Mouse (Mus musculus): ENCODE measurements around the gene Btd. TPM values are rescaled to one million over a fixed set of nuclear protein-coding genes. Genes with fewer than 3 reads are reported as not detected.

Btd gene
- total RNA-seq, 2 experiments from 2014 or later, result 7.1 to 8.7 TPM

GRCm38 (mm10) chr14:31664100-31664902 is 23.5 kb downstream of the Btd start:
- DNase-seq (ENCODE audit: low spot score in 2 of 2), result no peak

DNA sequence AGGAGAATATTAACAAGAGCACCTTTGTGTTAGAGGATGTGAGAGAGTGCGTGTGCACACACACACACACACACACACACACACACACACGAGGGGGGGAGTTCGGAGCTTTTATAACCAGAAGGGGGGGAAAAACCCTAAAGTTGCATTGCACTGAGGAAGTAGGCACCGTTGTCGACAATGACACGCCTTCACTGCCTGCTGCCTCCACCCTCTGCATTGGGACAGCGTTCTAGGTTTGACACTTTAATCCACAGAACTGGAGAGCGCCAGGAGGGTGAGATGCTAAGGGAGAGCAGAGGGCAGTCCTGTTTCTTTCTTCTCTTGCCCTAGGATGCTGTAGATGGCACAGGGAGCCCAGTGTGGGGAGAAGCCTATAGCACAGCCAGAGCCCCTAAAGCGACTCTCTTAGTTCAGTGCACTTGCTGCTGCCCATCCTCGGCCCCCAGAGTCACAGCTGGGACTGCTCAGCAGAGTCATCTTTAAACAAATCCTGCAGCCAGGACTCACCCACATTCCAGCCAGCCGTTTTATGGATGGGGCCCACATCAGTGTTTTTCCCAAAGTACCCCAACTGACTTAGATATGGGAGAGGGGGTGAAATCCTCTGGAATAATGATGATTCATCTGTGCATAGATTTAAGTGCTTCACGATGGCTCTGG is 24.2 kb downstream of the Btd start:
- DNase-seq (ENCODE audit: low spot score in 2 of 2), result no peak

DNA sequence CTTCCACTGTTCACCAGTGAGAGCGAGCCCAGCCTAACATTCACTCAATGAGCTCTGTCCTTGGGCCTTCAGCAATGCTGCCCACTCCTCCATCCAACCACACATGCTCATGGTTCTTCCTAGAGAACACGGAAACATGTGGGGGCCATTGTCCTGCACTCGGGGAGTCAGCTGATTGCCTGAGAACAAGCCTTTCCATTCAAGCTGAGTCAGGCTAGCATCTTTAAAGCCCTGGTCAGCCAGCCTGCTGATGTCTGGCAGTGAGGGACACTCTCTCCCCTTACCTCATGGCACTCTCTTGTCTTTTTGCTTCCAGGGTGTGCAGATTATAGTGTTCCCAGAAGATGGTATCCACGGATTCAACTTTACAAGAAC is 24.7 kb downstream of the Btd start:
- no peak for DNase-seq (ENCODE audit: low spot score in 2 of 2)

GRCm38 (mm10) chr14:31666931-31667705 is 26.3 kb downstream of the Btd start:
- DNase-seq (ENCODE audit: low spot score in 2 of 2), result no peak

GRCm38 (mm10) chr14:31667741-31668140 is 26.9 kb downstream of the Btd start:
- DNase-seq (ENCODE audit: low spot score in 2 of 2), result no peak

GRCm38 (mm10) chr14:31668326-31668725 is 27.5 kb downstream of the Btd start:
- DNase-seq (ENCODE audit: low spot score in 2 of 2), result peak; percentile 66 to 72

DNA sequence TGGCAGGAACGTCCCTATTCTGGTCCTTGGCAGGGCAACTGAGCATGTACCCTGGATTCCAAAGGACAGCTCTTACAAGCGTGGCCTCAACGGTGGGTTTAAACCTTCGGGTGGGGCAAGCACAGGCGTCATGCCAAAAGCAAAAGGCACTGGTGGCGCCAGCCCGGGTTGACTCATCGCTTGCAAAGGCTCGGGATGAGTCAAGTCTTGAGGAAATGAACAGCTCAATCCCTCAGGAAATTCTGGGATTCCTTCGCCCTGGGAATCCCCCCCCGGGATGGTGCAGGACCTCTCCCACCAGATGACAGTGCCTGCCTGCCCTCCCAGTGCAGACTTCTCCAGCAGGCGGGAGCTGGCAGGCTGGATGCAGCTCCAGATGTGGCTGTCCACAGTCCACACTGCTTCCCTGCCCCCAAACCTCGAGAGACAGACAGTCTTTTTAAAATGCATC is 28.4 kb downstream of the Btd start:
- peak; percentile 76 to 78 for DNase-seq (ENCODE audit: low spot score in 2 of 2)

GRCm38 (mm10) chr14:31669642-31670490 is 29.0 kb downstream of the Btd start:
- peak; percentile 53 to 56 for DNase-seq (ENCODE audit: low spot score in 2 of 2)

DNA sequence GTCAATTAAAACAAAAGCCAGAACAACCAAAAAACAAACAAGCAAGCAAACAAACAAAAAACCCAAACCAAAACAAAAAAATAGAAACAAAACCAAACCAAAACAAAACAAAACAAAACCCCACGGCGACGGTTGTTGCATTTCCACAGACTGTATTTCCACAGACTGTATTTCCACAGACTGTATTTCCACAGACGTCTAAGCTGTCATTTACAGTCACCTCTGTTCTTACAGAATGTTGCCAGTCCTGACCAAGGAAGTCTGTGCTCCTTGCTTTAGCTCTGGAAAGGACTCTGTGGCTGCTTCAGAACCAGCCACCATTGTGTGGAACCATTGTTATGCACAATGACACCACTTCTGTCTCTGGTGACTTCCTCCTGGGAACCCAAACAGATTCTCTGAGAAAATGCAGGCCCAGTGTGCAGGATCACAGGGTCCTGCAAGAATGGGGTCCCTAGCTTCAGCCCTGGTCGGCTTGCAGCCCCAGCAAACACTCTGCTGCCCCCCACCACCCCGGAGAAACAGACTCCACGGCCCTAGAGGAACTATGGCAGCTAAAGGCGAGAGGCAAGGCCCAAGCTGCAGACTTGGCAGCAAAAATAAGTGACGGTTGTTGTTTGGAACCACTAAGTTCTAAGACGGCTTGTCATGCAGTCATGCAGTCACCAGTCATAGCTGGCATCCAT is 30.9 kb downstream of the Btd start:
- DNase-seq (ENCODE audit: low spot score in 2 of 2), result no peak

GRCm38 (mm10) chr14:31680656-31681055 is 39.8 kb downstream of the Btd start:
- DNase-seq (ENCODE audit: low spot score in 2 of 2), result no peak

- no peak for DNase-seq (ENCODE audit: low spot score in 2 of 2)
Observed at GRCm38 (mm10) chr14:31681291-31681690, 40.5 kb downstream of the Btd start.

DNA sequence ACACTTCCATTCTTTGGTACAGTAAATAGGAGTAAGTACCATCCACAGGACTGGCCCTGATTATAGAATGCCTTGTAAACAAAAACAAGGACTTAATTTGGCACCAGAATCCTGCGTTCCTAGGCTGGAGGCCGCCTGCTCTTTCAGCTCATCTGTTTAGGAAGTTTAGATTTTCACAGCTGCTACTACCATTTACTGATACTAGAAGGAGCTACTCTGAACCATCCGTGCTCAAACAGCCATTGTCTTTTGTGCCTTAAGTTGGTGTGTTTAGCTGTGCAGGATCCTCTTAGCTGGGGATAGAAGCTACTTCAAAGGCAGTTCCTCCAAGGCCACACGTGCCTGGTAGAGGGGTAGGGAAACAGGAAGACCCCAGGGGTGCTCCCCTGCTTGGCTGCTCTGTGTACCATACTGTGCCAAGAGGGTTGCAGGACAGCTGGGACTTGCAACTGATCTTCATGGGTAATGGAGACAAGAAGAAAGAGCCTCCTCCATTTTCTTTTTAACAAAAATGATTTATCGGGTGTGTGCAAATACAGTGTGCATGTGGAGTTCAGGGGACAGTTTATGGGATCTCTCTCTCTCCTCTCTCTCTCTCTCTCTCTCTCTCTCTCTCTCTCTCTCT is 41.2 kb downstream of the Btd start:
- no peak for DNase-seq (ENCODE audit: low spot score in 2 of 2)

GRCm38 (mm10) chr14:31683610-31684009 is 42.8 kb downstream of the Btd start:
- no peak for DNase-seq (ENCODE audit: low spot score in 2 of 2)

- DNase-seq (ENCODE audit: low spot score in 2 of 2), result no peak
Observed at GRCm38 (mm10) chr14:31684343-31685040, 43.7 kb downstream of the Btd start.

DNA sequence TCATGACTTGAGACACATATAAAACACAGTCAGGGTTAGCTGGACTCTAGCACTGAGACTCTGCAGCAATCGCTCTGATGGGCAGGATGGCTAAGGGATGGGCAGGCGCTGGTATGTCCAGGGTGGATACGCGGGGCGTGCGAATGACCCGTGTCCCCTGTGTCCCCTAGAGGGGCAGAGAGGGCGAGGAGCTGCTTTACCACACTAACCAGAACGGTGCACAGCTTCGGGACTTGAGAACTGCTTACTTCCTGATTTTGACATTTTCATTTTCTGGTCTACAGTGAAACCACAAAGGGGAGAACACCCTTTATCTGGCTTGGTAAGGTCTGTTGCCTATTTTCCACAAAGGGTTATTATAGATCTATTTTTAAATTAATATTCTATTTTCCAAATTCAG is 44.9 kb downstream of the Btd start:
- DNase-seq (ENCODE audit: low spot score in 2 of 2), result no peak

- no peak for DNase-seq (ENCODE audit: low spot score in 2 of 2)
Observed at GRCm38 (mm10) chr14:31686231-31686630, 45.4 kb downstream of the Btd start.

DNA sequence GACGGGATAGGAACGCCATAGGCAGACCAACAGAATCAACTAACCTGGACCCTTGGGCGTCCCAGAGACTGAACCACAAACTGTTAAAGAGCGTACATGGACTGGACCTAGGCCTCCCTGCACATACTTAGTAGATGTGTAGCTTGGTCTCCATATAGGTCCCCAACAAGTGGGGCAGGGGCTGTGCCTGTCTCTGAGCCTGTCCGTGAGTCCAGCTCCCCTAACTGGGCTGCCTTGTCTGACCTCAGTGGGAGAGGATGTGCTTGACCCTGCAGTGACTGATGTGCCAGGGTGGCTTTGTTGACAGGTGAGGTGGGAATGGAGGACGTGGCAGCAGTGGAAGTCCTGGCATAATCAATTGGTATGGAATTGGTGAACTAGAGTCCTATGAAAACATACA is 51.7 kb downstream of the Btd start:
- no peak for DNase-seq (ENCODE audit: low spot score in 2 of 2)

DNA sequence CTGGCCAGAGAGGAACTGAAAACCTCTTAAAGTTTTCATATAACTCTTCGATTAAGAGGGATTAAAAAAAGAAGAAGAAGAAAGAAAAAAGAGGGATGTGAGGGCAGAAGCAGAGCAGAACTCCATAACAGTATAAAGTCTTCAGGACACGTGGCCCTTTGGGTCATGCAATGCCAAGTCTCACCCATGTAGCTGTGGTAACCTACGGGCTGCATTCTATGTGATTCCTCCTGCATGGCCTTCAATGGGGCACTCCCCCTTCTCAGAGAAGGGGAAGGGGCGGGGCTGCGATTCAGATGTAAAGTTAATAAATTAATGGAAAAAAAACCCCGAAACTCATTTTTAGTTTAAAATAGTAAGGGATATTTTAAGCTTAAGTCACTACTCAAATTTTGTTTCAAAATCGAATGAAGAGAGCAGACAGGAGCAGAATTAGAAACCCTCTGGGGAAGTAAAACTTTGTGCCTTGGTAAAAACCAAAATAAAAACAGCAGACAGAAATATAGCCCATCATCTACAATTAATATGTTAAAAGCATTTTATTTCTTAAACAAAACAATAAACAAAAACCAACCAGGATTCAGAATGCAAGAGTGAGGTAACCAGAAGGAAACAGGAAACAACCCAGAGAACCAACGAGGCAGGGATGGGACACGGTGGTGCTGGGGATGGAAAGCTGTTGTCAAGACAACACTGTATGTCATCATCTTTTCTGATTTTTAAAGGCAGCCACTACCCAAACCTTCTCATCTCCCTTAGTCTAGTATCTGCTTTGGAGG is 55.6 kb downstream of the Btd start:
- DNase-seq (ENCODE audit: low spot score in 2 of 2), result no peak

- DNase-seq (ENCODE audit: low spot score in 2 of 2), result no peak
Observed at GRCm38 (mm10) chr14:31696985-31697303, 56.1 kb downstream of the Btd start.

Data from left cerebral cortex, adult 18-20 months (tissue).